Mouse (Mus musculus): Measurements from ENCODE around the gene Telo2. TPM values are rescaled to one million over a fixed set of nuclear protein-coding genes. Genes with fewer than 3 reads are reported as not detected.
"Not testable (repeated sequence)": the region's sequence is repeated elsewhere in the genome, so short reads cannot be mapped to it uniquely, and the experiment has no call there.

The Telo2 gene
- 60.6 and 60.7 TPM in 2 replicates for polyA plus RNA-seq (2016; fragmentation: Nextera tagmentation; extraction: Ambion mirVana)

DNA sequence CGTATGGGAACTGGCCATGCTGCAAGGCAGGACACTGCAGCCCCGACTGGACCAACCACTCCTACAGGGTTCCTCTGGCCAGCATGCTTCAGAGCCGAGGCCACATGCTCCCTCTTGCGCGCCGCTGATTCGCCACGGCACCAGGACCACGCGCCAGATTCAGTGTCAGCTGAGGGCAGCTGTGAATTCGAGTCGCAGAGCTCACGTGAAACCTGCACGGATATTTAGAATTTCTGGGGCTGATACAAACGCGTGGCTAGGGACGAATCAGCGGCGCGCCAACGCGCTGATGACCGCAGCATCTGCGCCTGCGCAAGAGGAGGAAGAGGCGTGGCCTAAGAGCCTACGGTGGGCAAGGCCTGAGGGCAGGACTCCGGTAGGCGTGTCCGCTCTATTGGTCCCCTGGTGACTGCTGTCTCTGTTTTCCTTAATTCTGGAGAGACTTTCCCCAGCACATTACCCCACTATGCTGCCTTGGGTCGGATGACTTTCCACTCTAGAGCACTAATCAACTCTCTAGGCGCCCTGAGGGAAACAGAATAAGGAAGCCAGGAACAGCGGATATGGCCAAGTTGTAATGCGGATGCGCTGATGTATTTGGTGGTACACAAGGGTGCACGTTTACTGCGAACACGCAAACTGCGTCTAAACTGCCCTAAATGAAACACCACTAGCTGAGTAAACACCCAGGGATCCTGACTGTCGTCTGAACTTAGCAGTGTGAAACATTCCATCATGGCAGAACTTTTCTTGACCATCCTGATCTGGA is at the start of gene Telo2:
Gene Telo2, minus strand, starts transcription at position 304 of the 769 bp plus-strand sequence.
- Histone ChIP-seq H3K27me3 (ENCODE audit: low read depth, poor library complexity, severe bottlenecking) (no peaks in the 10 kb centered on the region), H3K4me1 (peaks cover 16% of the 10 kb centered on the region), H3K9me3 (replicated peaks) (no peaks in the 10 kb centered on the region), H3K27ac (peak within 1 kb of the TSS; percentile 94), H3K4me3 (peak within 1 kb of the TSS; percentile 66), H3K36me3 (peaks cover 35% of the 10 kb centered on the region)
- WGBS = 7% methylated on average over 40 of the region's 40 CpGs
- peak; percentile 91 for DNase-seq (ENCODE audit: low spot score)

DNA sequence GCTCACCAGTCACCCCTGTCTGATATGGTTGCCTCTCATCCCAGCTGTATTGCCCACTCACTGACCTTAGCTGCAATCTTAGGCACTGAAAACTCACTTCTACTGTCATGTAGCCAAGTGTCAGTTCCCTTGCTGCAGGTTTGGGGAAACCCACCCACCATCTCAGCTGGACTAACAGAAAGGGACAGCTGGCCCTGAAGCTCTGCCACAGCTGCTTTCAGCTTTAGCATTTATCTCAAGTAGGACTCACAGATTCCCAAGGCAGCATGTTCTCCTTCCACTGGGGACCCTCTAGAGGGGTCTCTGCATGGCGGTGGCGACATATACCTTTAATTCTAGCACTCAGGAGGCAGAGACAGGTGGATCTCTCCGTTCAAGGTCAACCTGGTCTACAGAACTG is 49.0 kb upstream of the Telo2 start:
- Histone ChIP-seq H3K27me3 (ENCODE audit: low read depth, poor library complexity, severe bottlenecking) (no peaks in the 10 kb centered on the region), H3K36me3 (peaks cover 23% of the 10 kb centered on the region), H3K9me3 (replicated peaks) (no peaks in the 10 kb centered on the region), H3K27ac (no peak overlapping the region), H3K4me3 (no peak overlapping the region), H3K4me1 (0 out of 2 replicates have a peak, but pooled peaks cover 3% of the 10 kb centered on the region)
- 88% methylated on average over 3 of the region's 3 CpGs for WGBS
- no peak for DNase-seq (ENCODE audit: low spot score)

DNA sequence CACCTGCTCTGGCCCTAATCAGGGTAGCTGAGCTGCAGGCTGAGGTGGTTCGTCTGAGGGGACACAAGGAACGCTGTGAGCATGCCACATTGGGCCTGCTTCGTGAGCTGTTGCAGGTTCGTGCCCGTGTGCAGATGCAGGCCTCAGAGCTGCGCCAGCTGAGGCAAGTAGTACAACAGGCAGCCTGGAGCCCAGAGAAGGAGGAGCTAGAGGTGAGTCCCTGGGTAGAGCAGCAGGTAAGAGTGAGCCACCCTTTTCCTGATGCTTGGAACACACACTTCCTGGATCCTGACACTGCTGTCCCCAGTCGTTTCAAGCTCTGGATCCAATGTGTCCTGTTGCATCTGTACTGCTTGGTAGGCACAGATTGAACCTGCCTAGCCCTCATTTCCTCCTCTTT is 47.6 kb upstream of the Telo2 start:
- Histone ChIP-seq H3K4me1 (0 out of 2 replicates have a peak, but pooled peaks cover 3% of the 10 kb centered on the region), H3K27me3 (ENCODE audit: low read depth, poor library complexity, severe bottlenecking) (no peaks in the 10 kb centered on the region), H3K27ac (no peak overlapping the region), H3K4me3 (no peak overlapping the region), H3K36me3 (peaks cover 32% of the 10 kb centered on the region), H3K9me3 (replicated peaks) (no peaks in the 10 kb centered on the region)
- 79% methylated on average over 7 of the region's 7 CpGs for WGBS
- no peak for DNase-seq (ENCODE audit: low spot score)

DNA sequence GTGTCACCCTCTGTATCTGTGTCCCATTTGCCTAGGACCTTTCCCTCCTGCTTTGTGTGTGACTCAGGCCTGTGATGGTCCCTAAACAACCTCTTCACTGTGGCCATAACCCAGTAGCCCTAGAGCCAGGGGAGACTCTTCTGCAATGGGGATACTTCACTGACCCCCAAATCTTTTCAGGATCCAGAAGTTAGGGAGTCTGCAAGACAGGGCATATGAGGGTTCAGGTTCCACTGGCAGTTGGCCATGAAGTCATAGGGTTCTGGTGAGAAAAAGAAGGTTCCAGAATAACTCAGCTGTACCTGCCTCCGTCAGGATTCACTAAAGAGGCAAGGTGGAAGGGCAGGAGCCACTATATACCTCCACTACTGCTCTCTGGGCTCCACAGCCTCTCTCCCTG is 46.4 kb upstream of the Telo2 start, which contains the start of gene Ccdc154:
Gene Ccdc154, plus strand, starts transcription at position 301 of the 400 bp plus-strand sequence.
- no peaks in the 10 kb centered on the region for H3K9me3 ChIP-seq (replicated peaks)
- no peak within 1 kb of the TSS for H3K4me3 ChIP-seq
- DNase-seq (ENCODE audit: low spot score) = no peak
- 0 out of 2 replicates have a peak, but pooled peaks cover 3% of the 10 kb centered on the region for H3K4me1 ChIP-seq
- WGBS = 83% methylated on average over 1 of the region's 1 CpGs
- peaks cover 43% of the 10 kb centered on the region for H3K36me3 ChIP-seq
- no peaks in the 10 kb centered on the region for H3K27me3 ChIP-seq (ENCODE audit: low read depth, poor library complexity, severe bottlenecking)
- H3K27ac ChIP-seq = no peak within 1 kb of the TSS

DNA sequence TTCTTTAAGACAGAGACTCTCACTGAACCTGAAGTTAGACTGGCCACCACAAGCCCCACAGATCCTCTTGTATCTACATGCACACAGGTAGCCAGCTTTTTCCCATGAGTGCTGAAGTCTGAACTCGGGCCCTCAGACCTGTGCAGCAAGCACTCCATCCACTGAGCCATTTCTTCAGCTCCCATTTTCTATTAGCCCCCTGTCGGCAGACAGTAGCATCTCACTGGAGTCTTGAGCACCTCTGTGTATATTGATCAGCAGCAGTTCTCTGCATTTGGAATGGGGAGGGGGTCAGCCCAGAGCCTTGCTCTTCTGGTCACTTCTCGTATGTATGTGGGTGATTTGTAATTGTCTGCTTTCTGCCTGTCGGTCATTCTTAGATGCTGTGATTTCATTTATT is 24.2 kb upstream of the Telo2 start:
- Histone ChIP-seq H3K36me3 (peaks cover 35% of the 10 kb centered on the region), H3K9me3 (replicated peaks) (no peaks in the 10 kb centered on the region), H3K27me3 (ENCODE audit: low read depth, poor library complexity, severe bottlenecking) (no peaks in the 10 kb centered on the region), H3K27ac (no peak overlapping the region), H3K4me3 (no peak overlapping the region), H3K4me1 (no peaks in the 10 kb centered on the region)
- DNase-seq (ENCODE audit: low spot score) = no peak
- WGBS = 72% methylated on average over 4 of the region's 4 CpGs

DNA sequence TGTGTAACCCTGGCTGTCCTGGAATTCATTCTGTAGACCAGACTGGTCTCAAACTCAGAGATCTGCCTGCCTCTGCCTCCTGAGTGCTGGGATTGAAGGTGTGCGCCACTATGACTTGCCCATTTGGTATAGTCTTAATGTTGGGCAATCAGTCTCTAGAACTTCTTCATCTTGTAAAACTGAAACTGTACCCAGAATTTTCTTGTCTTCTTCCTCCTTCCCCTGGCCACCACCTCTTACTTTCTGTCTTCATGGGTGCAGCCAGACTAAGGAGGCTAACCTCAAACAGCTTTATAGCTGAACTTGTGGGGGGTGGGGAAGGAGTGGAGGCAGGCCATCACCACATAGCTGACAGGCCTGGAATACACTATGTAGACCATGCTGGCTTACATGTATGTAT is 23.0 kb upstream of the Telo2 start:
- WGBS = 100% methylated on average over 1 of the region's 1 CpGs
- DNase-seq (ENCODE audit: low spot score) = no peak
- H3K4me1 ChIP-seq = peaks cover 10% of the 10 kb centered on the region
- no peak overlapping the region for H3K4me3 ChIP-seq
- H3K9me3 ChIP-seq (replicated peaks) = no peaks in the 10 kb centered on the region
- no peak overlapping the region for H3K27ac ChIP-seq
- no peaks in the 10 kb centered on the region for H3K27me3 ChIP-seq (ENCODE audit: low read depth, poor library complexity, severe bottlenecking)
- H3K36me3 ChIP-seq = peaks cover 23% of the 10 kb centered on the region

DNA sequence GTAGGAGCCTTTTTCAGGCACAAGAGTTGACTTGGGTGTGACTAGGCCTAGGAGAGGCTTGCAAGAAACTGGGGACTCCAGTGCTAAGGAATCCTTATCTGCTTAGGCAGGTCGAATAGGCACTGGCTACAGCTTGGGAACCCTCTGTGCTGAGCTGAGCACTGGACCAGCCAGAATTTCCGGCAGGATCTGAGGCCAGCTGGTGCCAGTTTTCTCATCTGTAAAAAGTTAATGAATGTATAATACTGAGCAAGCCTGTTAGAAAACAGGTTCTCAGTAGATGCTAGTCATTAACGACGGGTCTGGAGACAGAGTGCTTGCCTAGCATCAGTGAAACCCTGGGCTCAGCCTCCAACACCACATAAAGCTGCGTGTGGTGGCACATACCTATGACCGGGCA is 19.9 kb upstream of the Telo2 start:
- WGBS = 88% methylated on average over 6 of the region's 6 CpGs
- no peaks in the 10 kb centered on the region for H3K27me3 ChIP-seq (ENCODE audit: low read depth, poor library complexity, severe bottlenecking)
- peaks cover 11% of the 10 kb centered on the region for H3K4me1 ChIP-seq
- peaks cover 14% of the 10 kb centered on the region for H3K36me3 ChIP-seq
- no peaks in the 10 kb centered on the region for H3K9me3 ChIP-seq (replicated peaks)
- H3K4me3 ChIP-seq = no peak overlapping the region
- no peak for DNase-seq (ENCODE audit: low spot score)
- no peak overlapping the region for H3K27ac ChIP-seq

DNA sequence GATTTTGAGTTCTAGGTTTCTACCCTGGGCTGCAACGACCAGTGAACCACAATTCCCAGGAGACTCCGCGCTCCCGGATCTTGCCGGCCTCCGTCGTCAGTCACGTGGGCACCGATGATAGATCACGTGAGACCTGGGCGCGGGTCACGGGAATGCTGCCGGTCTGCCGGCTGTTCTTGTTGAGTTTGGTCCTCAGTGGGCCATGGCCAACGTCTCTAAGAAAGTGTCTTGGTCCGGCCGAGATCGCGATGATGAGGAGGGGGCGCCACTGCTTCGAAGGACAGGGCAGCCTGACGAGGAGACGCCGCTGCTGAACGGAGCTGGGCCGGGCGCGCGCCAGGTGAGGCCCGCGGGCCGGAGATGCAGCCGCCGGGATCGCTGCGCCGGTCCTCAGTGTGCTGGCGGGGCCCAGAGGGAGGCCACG is 17.5 kb upstream of the Telo2 start, which contains the start of gene Clcn7:
Gene Clcn7, plus strand, starts transcription at position 117 of the 424 bp plus-strand sequence.
- peak; percentile 99 for DNase-seq (ENCODE audit: low spot score)
- peaks cover 9% of the 10 kb centered on the region; the same call in 1 of the 2 replicates for H3K36me3 ChIP-seq
- H3K27ac ChIP-seq = peak within 1 kb of the TSS; percentile 75
- under 1% methylated on average over 40 of the region's 40 CpGs for WGBS
- H3K4me1 ChIP-seq = peaks cover 11% of the 10 kb centered on the region
- H3K4me3 ChIP-seq = peak within 1 kb of the TSS; percentile 76
- no peaks in the 10 kb centered on the region for H3K27me3 ChIP-seq (ENCODE audit: low read depth, poor library complexity, severe bottlenecking)
- no peaks in the 10 kb centered on the region for H3K9me3 ChIP-seq (replicated peaks)

DNA sequence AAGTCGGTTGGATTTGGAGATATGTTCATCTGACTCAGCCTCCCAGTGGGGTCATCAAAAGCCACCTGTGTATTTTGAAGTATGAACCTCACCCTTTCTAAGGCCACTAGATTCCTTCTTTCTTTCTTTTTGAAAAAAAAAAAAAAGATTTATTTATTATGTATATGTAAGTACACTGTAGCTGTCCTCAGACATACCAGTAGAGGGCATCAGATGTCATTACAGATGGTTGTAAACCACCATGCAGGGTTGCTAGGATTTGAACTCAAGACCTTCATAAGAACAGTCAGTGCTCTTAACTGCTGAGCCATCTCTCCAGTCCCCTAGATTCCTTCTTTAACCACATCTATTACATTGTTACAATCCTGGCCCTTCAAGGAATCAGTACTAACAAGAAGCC is 14.3 kb upstream of the Telo2 start:
- 88% methylated on average over 1 of the region's 1 CpGs for WGBS
- Histone ChIP-seq H3K27ac (no peak overlapping the region), H3K27me3 (ENCODE audit: low read depth, poor library complexity, severe bottlenecking) (no peaks in the 10 kb centered on the region), H3K4me1 (peaks cover 11% of the 10 kb centered on the region), H3K36me3 (no peaks in the 10 kb centered on the region), H3K4me3 (no peak overlapping the region), H3K9me3 (replicated peaks) (no peaks in the 10 kb centered on the region)
- DNase-seq (ENCODE audit: low spot score) = no peak

DNA sequence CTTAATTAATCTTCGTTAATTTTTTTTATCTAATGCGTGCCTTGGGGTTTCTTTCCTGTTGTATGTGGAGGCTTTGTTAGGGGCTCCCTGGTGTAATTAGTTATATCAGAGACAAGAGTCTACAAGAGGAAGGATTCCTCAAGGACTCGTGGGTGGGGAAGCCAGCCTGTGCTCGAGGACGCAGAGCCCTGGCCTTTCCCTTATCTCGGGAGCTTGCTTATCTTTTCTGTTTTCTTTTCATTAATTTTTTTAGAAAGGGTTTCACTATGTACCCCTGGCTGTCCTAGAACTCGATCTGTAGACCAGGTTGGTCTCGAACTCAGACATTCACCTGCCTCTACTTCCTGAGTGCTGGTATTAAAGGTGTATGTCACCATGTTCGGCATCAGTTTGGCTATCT is 11.9 kb upstream of the Telo2 start:
- Histone ChIP-seq H3K27me3 (ENCODE audit: low read depth, poor library complexity, severe bottlenecking) (peaks cover 3% of the 10 kb centered on the region; the same call in 1 of the 2 replicates), H3K4me1 (no peaks in the 10 kb centered on the region), H3K27ac (no peak overlapping the region), H3K9me3 (replicated peaks) (no peaks in the 10 kb centered on the region), H3K36me3 (no peaks in the 10 kb centered on the region), H3K4me3 (no peak overlapping the region)
- DNase-seq (ENCODE audit: low spot score) = no peak
- WGBS = 79% methylated on average over 9 of the region's 9 CpGs

DNA sequence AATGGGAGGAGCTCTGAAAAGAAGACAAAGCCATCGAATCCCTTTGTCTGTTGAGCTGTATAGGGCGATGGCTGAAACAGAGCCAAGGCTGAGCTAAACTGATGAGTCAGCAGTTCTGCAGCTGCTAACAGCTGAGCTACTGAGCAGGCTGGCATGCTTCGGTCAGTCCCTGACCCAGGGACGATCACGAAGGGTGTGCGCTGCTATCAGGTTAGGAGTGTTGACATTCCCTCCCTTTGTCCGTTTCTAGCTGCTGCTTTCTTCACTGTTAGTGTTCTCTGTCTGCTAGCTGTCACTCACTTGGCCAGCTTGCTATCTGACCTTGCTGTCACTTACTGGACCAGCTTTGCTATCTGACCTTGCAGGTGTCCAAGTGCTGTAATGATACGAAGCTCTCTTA is 11.3 kb upstream of the Telo2 start:
- no peak overlapping the region for H3K4me3 ChIP-seq
- no peak for DNase-seq (ENCODE audit: low spot score)
- H3K4me1 ChIP-seq = no peaks in the 10 kb centered on the region
- H3K27ac ChIP-seq = no peak overlapping the region
- peaks cover 5% of the 10 kb centered on the region; the same call in 1 of the 2 replicates for H3K27me3 ChIP-seq (ENCODE audit: low read depth, poor library complexity, severe bottlenecking)
- H3K36me3 ChIP-seq = no peaks in the 10 kb centered on the region
- H3K9me3 ChIP-seq (replicated peaks) = no peaks in the 10 kb centered on the region
- WGBS = 76% methylated on average over 8 of the region's 8 CpGs

DNA sequence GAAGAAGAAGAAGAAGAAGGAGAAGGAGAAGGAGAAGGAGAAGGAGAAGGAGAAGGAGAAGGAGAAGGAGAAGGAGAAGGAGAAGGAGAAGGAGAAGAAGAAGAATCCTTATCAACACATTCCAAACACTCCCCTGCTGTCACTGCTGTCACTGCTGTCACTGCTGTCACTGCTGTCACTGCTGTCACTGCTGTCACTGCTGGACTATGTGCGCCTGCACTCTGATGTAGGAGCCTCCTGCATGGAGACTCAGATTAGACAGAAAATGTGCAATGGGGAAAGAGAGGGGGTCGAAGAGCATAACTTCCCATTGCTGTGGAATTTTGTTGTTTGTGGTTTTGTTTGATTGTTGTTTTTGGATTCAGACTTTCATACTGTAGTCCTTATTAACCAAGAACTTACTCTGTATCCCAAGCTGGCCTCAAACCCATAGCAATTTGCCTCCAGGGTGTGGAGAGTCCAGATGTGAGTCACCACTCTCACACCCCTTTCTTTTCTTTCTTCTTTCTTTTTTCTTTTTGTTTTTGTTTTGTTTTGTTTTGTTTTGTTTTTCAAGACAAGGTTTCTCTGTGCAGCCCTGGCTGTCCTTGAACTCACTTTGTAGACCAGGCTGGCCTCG is 9.8 kb upstream of the Telo2 start:
- not testable (repeated sequence) for H3K36me3 ChIP-seq; H3K9me3 ChIP-seq (replicated peaks); DNase-seq (ENCODE audit: low spot score); H3K27me3 ChIP-seq (ENCODE audit: low read depth, poor library complexity, severe bottlenecking); H3K4me1 ChIP-seq; H3K27ac ChIP-seq; H3K4me3 ChIP-seq
- 81% methylated on average over 3 of the region's 3 CpGs for WGBS

DNA sequence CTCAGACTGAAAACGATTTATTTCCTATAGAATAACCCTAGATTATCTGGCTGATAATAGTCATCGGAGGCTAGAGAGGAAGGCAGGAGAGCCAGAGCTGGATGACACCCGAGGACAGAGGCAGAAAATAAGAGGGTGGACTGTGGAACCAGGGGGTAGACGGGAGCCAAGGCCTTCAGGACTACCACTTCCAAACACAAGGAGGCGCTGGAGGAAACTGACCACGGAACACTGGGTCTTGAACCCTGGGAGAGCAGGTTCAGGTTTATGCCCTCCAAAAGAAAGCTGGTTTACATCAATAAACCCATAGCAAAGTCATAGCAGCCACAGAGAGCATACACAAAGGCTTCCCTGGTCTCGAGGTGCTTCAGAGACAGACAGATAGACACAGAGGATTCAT is 8.2 kb upstream of the Telo2 start:
- DNase-seq (ENCODE audit: low spot score) = no peak
- Histone ChIP-seq H3K27me3 (ENCODE audit: low read depth, poor library complexity, severe bottlenecking) (peaks cover 5% of the 10 kb centered on the region; the same call in 1 of the 2 replicates), H3K4me1 (no peaks in the 10 kb centered on the region), H3K4me3 (no peak overlapping the region), H3K27ac (no peak overlapping the region), H3K9me3 (replicated peaks) (no peaks in the 10 kb centered on the region), H3K36me3 (no peaks in the 10 kb centered on the region)
- 32% methylated on average over 7 of the region's 7 CpGs for WGBS

All from limb, embryonic 10.5 days (tissue).